Mouse (Mus musculus) ES-Bruce4 (cell line): Measurements from ENCODE around the gene Bag5.

Experiments
- CTCF ChIP-seq: IDR thresholded peaks from one replicate; pipeline ENCODE4 v1.8.1; 2011; ENCODE audit warnings: low read depth, low read length
- EP300 ChIP-seq: IDR thresholded peaks from 2 replicates; pipeline ENCODE4 v1.6.1; 2011; ENCODE audit warnings: low read depth, low read length; ENCODE audit not compliant: insufficient read depth
- POLR2A ChIP-seq: IDR thresholded peaks from one replicate; pipeline ENCODE4 v1.8.1; 2011; ENCODE audit warnings: low read length; ENCODE audit not compliant: insufficient read depth

DNA sequence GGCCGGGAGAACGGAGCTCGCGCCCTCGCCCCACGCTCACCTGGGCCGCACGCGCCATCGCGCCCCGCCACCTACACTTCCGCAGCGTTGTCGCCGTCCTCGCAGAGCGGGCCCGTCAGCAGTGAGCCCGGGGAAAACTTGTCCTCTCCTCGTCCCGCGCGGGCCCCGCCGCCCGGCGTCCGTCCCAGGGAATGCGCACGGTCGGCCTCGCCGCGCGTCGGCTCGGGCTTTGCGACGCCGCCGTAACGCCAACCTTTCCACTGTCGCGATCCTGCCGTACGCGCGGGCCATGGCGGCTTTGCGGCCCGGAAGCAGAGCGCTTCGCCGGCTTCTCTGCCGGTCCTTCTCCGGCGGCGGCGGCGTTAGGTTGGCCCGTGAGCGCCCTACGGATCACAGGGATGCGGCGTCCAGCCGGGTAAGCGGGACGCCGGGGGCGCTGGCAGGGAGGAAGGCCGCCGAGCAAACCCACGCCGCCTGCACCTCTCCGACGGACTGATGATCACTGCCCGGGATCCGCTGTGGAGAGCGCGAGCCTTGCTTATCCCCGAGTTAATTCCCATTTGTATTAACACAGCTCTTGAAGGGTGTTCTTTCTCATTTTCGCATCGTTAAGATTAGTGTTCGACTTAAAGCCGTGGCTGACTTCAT, at the start of gene Bag5, which contains the start of gene Apopt1:
- TF ChIP-seq EP300: no peak
- peak; percentile 41 for TF ChIP-seq POLR2A
- no peak for TF ChIP-seq CTCF
